Mouse (Mus musculus) lung, embryonic 16.5 days (tissue): ENCODE measurements around the gene Acta2. TPM values are rescaled to one million over a fixed set of nuclear protein-coding genes. Genes with fewer than 3 reads are reported as not detected.
A peak's percentile ranks its signal among the peaks of the same experiment; 100 is the strongest.

Experiments used
- ATAC-seq: fragments of 200-750 bp; cut with Nextera tagmentation; 2 replicates; pipeline ENCODE4 v1.8.0; 2017; ENCODE audit warnings: low read depth, mild to moderate bottlenecking, moderate library complexity
- H3K27ac ChIP-seq: fragments of 300-500 bp; sonication (generic); 2 replicates; pipeline ENCODE4 v1.5.1; 2014; ENCODE audit warnings: mild to moderate bottlenecking, control low read depth, low read length
- H3K27me3 ChIP-seq: fragments of 300-500 bp; sonication (generic); 2 replicates; pipeline ENCODE4 v1.6.1; 2014; ENCODE audit warnings: low read depth, low read length, mixed read lengths; ENCODE audit not compliant: control insufficient read depth, insufficient read depth
- H3K36me3 ChIP-seq: fragments of 300-500 bp; sonication (generic); 2 replicates; pipeline ENCODE4 v1.6.1; 2014; ENCODE audit warnings: low read length; ENCODE audit not compliant: control insufficient read depth, insufficient read depth
- H3K4me1 ChIP-seq: fragments of 300-500 bp; sonication (generic); replicated peaks from 2 replicates; pipeline ENCODE4 v1.6.1; 2014; ENCODE audit warnings: low read length, mixed read lengths; ENCODE audit not compliant: control insufficient read depth, insufficient read depth
- H3K4me2 ChIP-seq: fragments of 300-500 bp; sonication (generic); 2 replicates; pipeline ENCODE4 v1.6.1; 2014; ENCODE audit warnings: low read depth, low read length, control low read depth
- H3K4me3 ChIP-seq: fragments of 300-500 bp; sonication (generic); 2 replicates; pipeline ENCODE4 v1.5.1; 2014; ENCODE audit warnings: mild to moderate bottlenecking, low read length, control low read depth
- H3K9ac ChIP-seq: fragments of 300-500 bp; sonication (generic); 2 replicates; pipeline ENCODE4 v1.6.1; 2014; ENCODE audit warnings: low read length, control low read depth
- H3K9me3 ChIP-seq: fragments of 300-500 bp; sonication (generic); 2 replicates; pipeline ENCODE4 v1.6.1; 2016; ENCODE audit warnings: low read length; ENCODE audit not compliant: control insufficient read depth
- whole genome bisulfite sequencing: fragments of 180-500 bp; shearing (Covaris S2); extraction: QIAGEN DNeasy Blood & Tissue Kit; methylation state at CpG from one replicate; pipeline ENCODE4 v1.1.7; 2014; 5-methylcytosine and 5-hydroxymethylcytosine counted together
- polyA plus RNA-seq: library from polyadenylated mRNA; unstranded; fragments of >200 nt; fragmentation: Nextera tagmentation; extraction: Ambion mirVana; gene quantifications from 2 replicates; pipeline ENCODE4 v1.2.1, GENCODE M21; 2015

Acta2 gene
- polyA plus RNA-seq, 1 experiment from 2014 or later = 737 TPM

- Histone ChIP-seq H3K9ac (no peak overlapping the region), H3K36me3 (peaks cover 7% of the 10 kb centered on the region; the same call in 1 of the 2 replicates), H3K27me3 (no peaks in the 10 kb centered on the region), H3K4me1 (no peaks in the 10 kb centered on the region), H3K27ac (no peak overlapping the region), H3K9me3 (no peaks in the 10 kb centered on the region), H3K4me2 (no peak overlapping the region), H3K4me3 (no peak overlapping the region)
- ATAC-seq = no peak
- whole genome bisulfite sequencing = 76% methylated on average over 5 of the region's 5 CpGs
Measured at GRCm38 (mm10) chr19:34240273-34241039, 14.9 kb downstream of the Acta2 start.

DNA sequence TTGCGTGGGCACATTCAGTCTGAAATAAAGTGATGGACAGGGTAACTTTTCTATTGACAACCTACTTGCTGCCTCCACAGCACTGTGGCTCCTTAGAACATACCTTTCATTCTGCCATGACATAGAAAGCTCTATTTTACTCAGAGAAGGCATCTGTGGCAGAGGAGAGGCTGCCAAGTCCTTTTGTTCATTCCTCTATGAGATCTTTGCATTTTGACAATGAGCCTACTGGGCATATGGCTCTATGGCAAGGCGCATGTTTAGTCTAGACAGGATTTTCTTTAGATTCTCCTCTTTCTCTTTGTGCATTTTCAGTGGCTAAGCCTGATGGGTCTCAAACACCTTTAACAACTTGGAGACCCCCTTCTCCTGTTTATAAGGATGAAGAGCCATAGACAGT lies 17.6 kb downstream of the Acta2 start:
- H3K36me3 ChIP-seq = peaks cover 2% of the 10 kb centered on the region; the same call in 1 of the 2 replicates
- H3K27ac ChIP-seq = no peak overlapping the region
- H3K9ac ChIP-seq = no peak overlapping the region
- H3K4me2 ChIP-seq = no peak overlapping the region
- ATAC-seq = no peak
- H3K9me3 ChIP-seq = no peaks in the 10 kb centered on the region
- no peak overlapping the region for H3K4me3 ChIP-seq
- H3K27me3 ChIP-seq = no peaks in the 10 kb centered on the region
- peaks cover 2% of the 10 kb centered on the region; the same call in 1 of the 2 replicates for H3K4me1 ChIP-seq
- WGBS = 98% methylated on average over 2 of the region's 2 CpGs

GRCm38 (mm10) chr19:34236049-34236448 lies 19.3 kb downstream of the Acta2 start:
- Histone ChIP-seq H3K4me1 (peaks cover 2% of the 10 kb centered on the region; the same call in 1 of the 2 replicates), H3K36me3 (no peaks in the 10 kb centered on the region), H3K27me3 (no peaks in the 10 kb centered on the region), H3K9me3 (no peaks in the 10 kb centered on the region), H3K9ac (no peak overlapping the region), H3K4me2 (no peak overlapping the region), H3K27ac (no peak overlapping the region), H3K4me3 (no peak overlapping the region)
- peak; percentile 65 for ATAC-seq
- 49% methylated on average over 3 of the region's 3 CpGs for WGBS

DNA sequence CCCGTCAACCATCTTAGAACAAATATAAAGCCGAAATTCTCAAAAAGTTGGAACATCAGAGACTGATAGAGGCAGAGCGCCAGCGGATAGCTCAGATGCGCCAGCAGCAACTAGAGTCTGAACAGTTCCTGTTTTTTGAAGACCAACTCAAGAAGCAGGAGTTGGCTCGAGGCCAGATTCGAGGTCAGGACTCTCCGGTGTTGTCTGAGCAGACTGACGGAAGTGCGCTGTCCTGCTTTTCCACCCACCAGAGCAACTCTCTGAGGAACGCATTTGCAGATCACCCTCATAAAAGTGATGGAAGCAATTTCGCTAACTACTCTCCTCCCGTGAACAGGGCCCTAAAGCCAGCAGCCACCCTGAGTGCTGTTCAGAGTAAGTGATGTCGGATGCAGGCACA lies 21.4 kb downstream of the Acta2 start:
- Histone ChIP-seq H3K27ac (no peak overlapping the region), H3K9ac (no peak overlapping the region), H3K27me3 (no peaks in the 10 kb centered on the region), H3K4me2 (no peak overlapping the region), H3K9me3 (no peaks in the 10 kb centered on the region), H3K36me3 (no peaks in the 10 kb centered on the region), H3K4me1 (peaks cover 2% of the 10 kb centered on the region; the same call in 1 of the 2 replicates), H3K4me3 (no peak overlapping the region)
- 42% methylated on average over 14 of the region's 14 CpGs for WGBS
- peak; percentile 79 for ATAC-seq

DNA sequence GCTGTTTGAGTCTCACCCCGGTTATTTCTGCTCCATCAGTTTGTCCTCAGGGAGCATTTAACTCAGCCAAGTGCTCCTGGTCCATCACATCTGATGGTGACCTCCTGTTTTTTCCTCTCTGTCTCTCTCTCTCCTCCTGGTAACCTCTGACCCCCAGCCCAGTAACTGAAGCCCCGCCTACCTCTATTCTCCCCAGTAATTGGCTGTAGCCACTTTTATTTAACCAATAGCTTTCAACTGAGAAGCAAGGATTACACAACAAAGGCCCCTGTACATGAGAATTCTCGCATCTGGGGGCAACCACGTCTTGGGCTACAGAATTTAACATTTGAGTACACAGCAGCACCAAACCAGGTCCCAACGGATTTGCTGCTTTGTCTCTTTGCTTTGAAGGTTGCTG lies 23.1 kb downstream of the Acta2 start:
- no peak overlapping the region for H3K9ac ChIP-seq
- no peak for ATAC-seq
- H3K36me3 ChIP-seq = no peaks in the 10 kb centered on the region
- H3K4me3 ChIP-seq = no peak overlapping the region
- H3K4me1 ChIP-seq = peaks cover 2% of the 10 kb centered on the region; the same call in 1 of the 2 replicates
- 67% methylated on average over 5 of the region's 5 CpGs for WGBS
- H3K9me3 ChIP-seq = no peaks in the 10 kb centered on the region
- no peaks in the 10 kb centered on the region for H3K27me3 ChIP-seq
- no peak overlapping the region for H3K27ac ChIP-seq
- H3K4me2 ChIP-seq = no peak overlapping the region

GRCm38 (mm10) chr19:34231596-34231995 lies 23.8 kb downstream of the Acta2 start:
- Histone ChIP-seq H3K4me3 (no peak overlapping the region), H3K9me3 (no peaks in the 10 kb centered on the region), H3K27ac (no peak overlapping the region), H3K4me1 (peaks cover 2% of the 10 kb centered on the region; the same call in 1 of the 2 replicates), H3K27me3 (no peaks in the 10 kb centered on the region), H3K36me3 (no peaks in the 10 kb centered on the region), H3K4me2 (no peak overlapping the region), H3K9ac (no peak overlapping the region)
- 64% methylated on average over 7 of the region's 7 CpGs for WGBS
- no peak for ATAC-seq

GRCm38 (mm10) chr19:34222805-34223204 lies 32.6 kb downstream of the Acta2 start:
- no peaks in the 10 kb centered on the region for H3K27me3 ChIP-seq
- no peak overlapping the region for H3K4me2 ChIP-seq
- H3K4me1 ChIP-seq = no peaks in the 10 kb centered on the region
- no peak overlapping the region for H3K9ac ChIP-seq
- ATAC-seq = no peak
- H3K36me3 ChIP-seq = no peaks in the 10 kb centered on the region
- H3K9me3 ChIP-seq = no peaks in the 10 kb centered on the region
- WGBS = 86% methylated on average over 3 of the region's 3 CpGs
- no peak overlapping the region for H3K4me3 ChIP-seq
- H3K27ac ChIP-seq = no peak overlapping the region

GRCm38 (mm10) chr19:34220732-34221380 lies 34.5 kb downstream of the Acta2 start:
- no peak for ATAC-seq
- H3K4me1 ChIP-seq = no peaks in the 10 kb centered on the region
- no peak overlapping the region for H3K4me2 ChIP-seq
- H3K9ac ChIP-seq = no peak overlapping the region
- H3K27me3 ChIP-seq = no peaks in the 10 kb centered on the region
- no peaks in the 10 kb centered on the region for H3K9me3 ChIP-seq
- 50% methylated on average over 3 of the region's 3 CpGs for WGBS
- H3K4me3 ChIP-seq = no peak overlapping the region
- H3K27ac ChIP-seq = no peak overlapping the region
- H3K36me3 ChIP-seq = no peaks in the 10 kb centered on the region

DNA sequence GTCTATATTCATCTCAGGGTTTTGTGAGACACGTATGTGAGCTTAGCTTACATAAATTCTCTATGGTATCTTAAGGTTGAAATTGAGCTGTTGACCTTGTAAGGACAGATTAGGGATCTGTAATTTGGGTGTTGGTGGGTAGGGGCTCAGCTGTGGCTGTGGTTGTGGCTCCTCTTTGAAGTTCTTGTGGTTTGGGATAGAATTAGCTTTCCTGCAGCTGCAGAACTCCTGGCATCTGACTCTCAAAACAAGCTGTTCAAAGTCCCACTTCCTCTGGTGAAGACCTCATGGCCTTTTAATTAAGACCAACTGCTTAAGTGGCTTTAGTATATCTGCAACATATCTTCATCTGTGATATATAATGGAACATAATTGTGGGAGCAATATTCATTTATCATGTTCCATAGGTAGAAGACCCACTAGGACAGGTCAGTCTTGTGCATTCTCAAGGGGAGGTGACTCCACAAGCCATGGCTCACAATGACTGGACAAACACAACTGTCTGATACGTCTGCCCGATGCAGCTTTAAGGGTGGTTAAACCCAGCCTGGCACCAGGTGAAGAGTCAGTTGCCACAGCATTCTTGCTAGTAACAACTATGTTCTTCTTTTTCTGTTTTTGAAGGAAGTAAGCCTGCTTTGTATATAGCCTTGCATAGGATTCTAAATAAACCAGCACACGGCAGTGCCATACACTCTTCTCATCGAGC lies 36.0 kb downstream of the Acta2 start:
- WGBS = 88% methylated on average over 5 of the region's 5 CpGs
- Histone ChIP-seq H3K27ac (no peak overlapping the region), H3K9me3 (no peaks in the 10 kb centered on the region), H3K36me3 (no peaks in the 10 kb centered on the region), H3K27me3 (no peaks in the 10 kb centered on the region), H3K4me1 (no peaks in the 10 kb centered on the region), H3K4me3 (no peak overlapping the region), H3K9ac (no peak overlapping the region), H3K4me2 (no peak overlapping the region)
- ATAC-seq = no peak
